Mouse (Mus musculus): ENCODE measurements around the gene Gapdh. TPM values are rescaled to one million over a fixed set of nuclear protein-coding genes. Genes with fewer than 3 reads are reported as not detected.

Gene Gapdh
- polyA plus RNA-seq, 1 experiment from 2014 or later = 2,102 TPM

- WGBS = 55% methylated on average over 7 of the region's 7 CpGs
- H3K4me1 ChIP-seq (ENCODE audit: insufficient read depth, low read length) = peaks cover 14% of the 10 kb centered on the region; the same call in 1 of the 2 replicates
- no peak for ATAC-seq (ENCODE audit: low FRiP score, low TSS enrichment)
- 0 out of 2 replicates have a peak overlapping the region, but pooled peaks have one; percentile 92 for H3K9ac ChIP-seq (replicated peaks; ENCODE audit: low read length)
- no peak overlapping the region for H3K4me3 ChIP-seq (ENCODE audit: low read length)
- H3K36me3 ChIP-seq (ENCODE audit: insufficient read depth, low read length) = peaks cover 27% of the 10 kb centered on the region
- H3K4me2 ChIP-seq (replicated peaks; ENCODE audit: low read depth, low read length) = no peak overlapping the region
- H3K27ac ChIP-seq (ENCODE audit: low read length) = no peak overlapping the region
- no peaks in the 10 kb centered on the region for H3K27me3 ChIP-seq (ENCODE audit: insufficient read depth, low read length)
- no peaks in the 10 kb centered on the region for H3K9me3 ChIP-seq (ENCODE audit: low read length)
Observed at GRCm38 (mm10) chr6:125193390-125193789, 27.1 kb upstream of the Gapdh start.

GRCm38 (mm10) chr6:125192841-125193240 lies 26.6 kb upstream of the Gapdh start:
- Histone ChIP-seq H3K27me3 (ENCODE audit: insufficient read depth, low read length) (no peaks in the 10 kb centered on the region), H3K4me3 (ENCODE audit: low read length) (peak overlapping the region; percentile 77), H3K4me1 (ENCODE audit: insufficient read depth, low read length) (peaks cover 14% of the 10 kb centered on the region; the same call in 1 of the 2 replicates), H3K27ac (ENCODE audit: low read length) (peak overlapping the region; percentile 100; the same call in 1 of the 2 replicates), H3K9ac (replicated peaks; ENCODE audit: low read length) (peak overlapping the region; percentile 92), H3K36me3 (ENCODE audit: insufficient read depth, low read length) (peaks cover 30% of the 10 kb centered on the region), H3K4me2 (replicated peaks; ENCODE audit: low read depth, low read length) (peak overlapping the region; percentile 87), H3K9me3 (ENCODE audit: low read length) (no peaks in the 10 kb centered on the region)
- no peak for ATAC-seq (ENCODE audit: low FRiP score, low TSS enrichment)
- WGBS = 39% methylated on average over 5 of the region's 5 CpGs

- WGBS = under 1% methylated on average over 34 of the region's 34 CpGs
- Histone ChIP-seq H3K4me3 (ENCODE audit: low read length) (peak overlapping the region; percentile 77), H3K4me1 (ENCODE audit: insufficient read depth, low read length) (peaks cover 14% of the 10 kb centered on the region; the same call in 1 of the 2 replicates), H3K9ac (replicated peaks; ENCODE audit: low read length) (peak overlapping the region; percentile 92), H3K27me3 (ENCODE audit: insufficient read depth, low read length) (no peaks in the 10 kb centered on the region), H3K27ac (ENCODE audit: low read length) (peak overlapping the region; percentile 100), H3K36me3 (ENCODE audit: insufficient read depth, low read length) (peaks cover 37% of the 10 kb centered on the region), H3K4me2 (replicated peaks; ENCODE audit: low read depth, low read length) (peak overlapping the region; percentile 87), H3K9me3 (ENCODE audit: low read length) (no peaks in the 10 kb centered on the region)
- peak; percentile 96 for ATAC-seq (ENCODE audit: low FRiP score, low TSS enrichment)
Observed at GRCm38 (mm10) chr6:125192016-125192714, 25.9 kb upstream of the Gapdh start.

- under 1% methylated on average over 54 of the region's 54 CpGs for WGBS
- peak; percentile 98 for ATAC-seq (ENCODE audit: low FRiP score, low TSS enrichment)
- Histone ChIP-seq H3K4me1 (ENCODE audit: insufficient read depth, low read length) (peaks cover 14% of the 10 kb centered on the region; the same call in 1 of the 2 replicates), H3K9me3 (ENCODE audit: low read length) (no peaks in the 10 kb centered on the region), H3K36me3 (ENCODE audit: insufficient read depth, low read length) (peaks cover 44% of the 10 kb centered on the region), H3K9ac (replicated peaks; ENCODE audit: low read length) (peak within 1 kb of the TSS; percentile 92), H3K4me3 (ENCODE audit: low read length) (peak within 1 kb of the TSS; percentile 77), H3K27ac (ENCODE audit: low read length) (peak within 1 kb of the TSS; percentile 100), H3K27me3 (ENCODE audit: insufficient read depth, low read length) (no peaks in the 10 kb centered on the region), H3K4me2 (replicated peaks; ENCODE audit: low read depth, low read length) (peak within 1 kb of the TSS; percentile 87)
Observed at GRCm38 (mm10) chr6:125191332-125192015, 25.2 kb upstream of the Gapdh start, which contains the start of the genes Ncapd2 and Mrpl51. Gene Ncapd2, minus strand, starts transcription at chr6:125191701. Gene Mrpl51, plus strand, starts transcription at chr6:125191801.

- Histone ChIP-seq H3K4me3 (ENCODE audit: low read length) (peak overlapping the region; percentile 77), H3K4me1 (ENCODE audit: insufficient read depth, low read length) (peaks cover 14% of the 10 kb centered on the region; the same call in 1 of the 2 replicates), H3K27ac (ENCODE audit: low read length) (peak overlapping the region; percentile 100), H3K4me2 (replicated peaks; ENCODE audit: low read depth, low read length) (peak overlapping the region; percentile 62), H3K27me3 (ENCODE audit: insufficient read depth, low read length) (no peaks in the 10 kb centered on the region), H3K9ac (replicated peaks; ENCODE audit: low read length) (peak overlapping the region; percentile 83), H3K9me3 (ENCODE audit: low read length) (no peaks in the 10 kb centered on the region), H3K36me3 (ENCODE audit: insufficient read depth, low read length) (peaks cover 51% of the 10 kb centered on the region)
- no peak for ATAC-seq (ENCODE audit: low FRiP score, low TSS enrichment)
Observed at GRCm38 (mm10) chr6:125190816-125191215, 24.5 kb upstream of the Gapdh start.

- H3K27me3 ChIP-seq (ENCODE audit: insufficient read depth, low read length) = no peaks in the 10 kb centered on the region
- H3K4me1 ChIP-seq (ENCODE audit: insufficient read depth, low read length) = peaks cover 8% of the 10 kb centered on the region; the same call in 1 of the 2 replicates
- H3K36me3 ChIP-seq (ENCODE audit: insufficient read depth, low read length) = peaks cover 78% of the 10 kb centered on the region
- no peak for ATAC-seq (ENCODE audit: low FRiP score, low TSS enrichment)
- no peak overlapping the region for H3K27ac ChIP-seq (ENCODE audit: low read length)
- no peaks in the 10 kb centered on the region for H3K9me3 ChIP-seq (ENCODE audit: low read length)
- H3K9ac ChIP-seq (replicated peaks; ENCODE audit: low read length) = no peak overlapping the region
- no peak overlapping the region for H3K4me3 ChIP-seq (ENCODE audit: low read length)
- WGBS = 86% methylated on average over 10 of the region's 10 CpGs
- H3K4me2 ChIP-seq (replicated peaks; ENCODE audit: low read depth, low read length) = no peak overlapping the region
Observed at GRCm38 (mm10) chr6:125186203-125186602, 19.9 kb upstream of the Gapdh start.

GRCm38 (mm10) chr6:125182133-125182532 lies 15.9 kb upstream of the Gapdh start:
- Histone ChIP-seq H3K4me1 (ENCODE audit: insufficient read depth, low read length) (no peaks in the 10 kb centered on the region), H3K9ac (replicated peaks; ENCODE audit: low read length) (no peak overlapping the region), H3K27me3 (ENCODE audit: insufficient read depth, low read length) (no peaks in the 10 kb centered on the region), H3K4me3 (ENCODE audit: low read length) (no peak overlapping the region), H3K9me3 (ENCODE audit: low read length) (no peaks in the 10 kb centered on the region), H3K27ac (ENCODE audit: low read length) (no peak overlapping the region), H3K36me3 (ENCODE audit: insufficient read depth, low read length) (peaks cover 96% of the 10 kb centered on the region), H3K4me2 (replicated peaks; ENCODE audit: low read depth, low read length) (no peak overlapping the region)
- 87% methylated on average over 5 of the region's 5 CpGs for WGBS
- ATAC-seq (ENCODE audit: low FRiP score, low TSS enrichment) = no peak

GRCm38 (mm10) chr6:125179601-125180000 lies 13.3 kb upstream of the Gapdh start:
- Histone ChIP-seq H3K27ac (ENCODE audit: low read length) (no peak overlapping the region), H3K9ac (replicated peaks; ENCODE audit: low read length) (no peak overlapping the region), H3K36me3 (ENCODE audit: insufficient read depth, low read length) (peaks cover 96% of the 10 kb centered on the region), H3K4me1 (ENCODE audit: insufficient read depth, low read length) (no peaks in the 10 kb centered on the region), H3K4me3 (ENCODE audit: low read length) (no peak overlapping the region), H3K4me2 (replicated peaks; ENCODE audit: low read depth, low read length) (no peak overlapping the region), H3K9me3 (ENCODE audit: low read length) (no peaks in the 10 kb centered on the region), H3K27me3 (ENCODE audit: insufficient read depth, low read length) (no peaks in the 10 kb centered on the region)
- WGBS = 85% methylated on average over 7 of the region's 7 CpGs
- ATAC-seq (ENCODE audit: low FRiP score, low TSS enrichment) = no peak

GRCm38 (mm10) chr6:125175469-125175868 lies 9.2 kb upstream of the Gapdh start:
- H3K9me3 ChIP-seq (ENCODE audit: low read length) = no peaks in the 10 kb centered on the region
- H3K36me3 ChIP-seq (ENCODE audit: insufficient read depth, low read length) = peaks cover 98% of the 10 kb centered on the region
- no peak overlapping the region for H3K4me3 ChIP-seq (ENCODE audit: low read length)
- ATAC-seq (ENCODE audit: low FRiP score, low TSS enrichment) = no peak
- no peaks in the 10 kb centered on the region for H3K27me3 ChIP-seq (ENCODE audit: insufficient read depth, low read length)
- H3K27ac ChIP-seq (ENCODE audit: low read length) = no peak overlapping the region
- WGBS = 80% methylated on average over 5 of the region's 5 CpGs
- no peak overlapping the region for H3K4me2 ChIP-seq (replicated peaks; ENCODE audit: low read depth, low read length)
- no peaks in the 10 kb centered on the region for H3K4me1 ChIP-seq (ENCODE audit: insufficient read depth, low read length)
- H3K9ac ChIP-seq (replicated peaks; ENCODE audit: low read length) = no peak overlapping the region

- no peak for ATAC-seq (ENCODE audit: low FRiP score, low TSS enrichment)
- Histone ChIP-seq H3K9ac (replicated peaks; ENCODE audit: low read length) (no peak overlapping the region), H3K36me3 (ENCODE audit: insufficient read depth, low read length) (peaks cover 98% of the 10 kb centered on the region), H3K27ac (ENCODE audit: low read length) (no peak overlapping the region), H3K27me3 (ENCODE audit: insufficient read depth, low read length) (no peaks in the 10 kb centered on the region), H3K4me1 (ENCODE audit: insufficient read depth, low read length) (no peaks in the 10 kb centered on the region), H3K4me3 (ENCODE audit: low read length) (no peak overlapping the region), H3K9me3 (ENCODE audit: low read length) (no peaks in the 10 kb centered on the region), H3K4me2 (replicated peaks; ENCODE audit: low read depth, low read length) (no peak overlapping the region)
- 95% methylated on average over 7 of the region's 7 CpGs for WGBS
Observed at GRCm38 (mm10) chr6:125173256-125173655, 7.0 kb upstream of the Gapdh start.

Data from kidney, embryonic 16.5 days (tissue).